Mouse (Mus musculus) left cerebral cortex, adult 8-10 months (tissue): ENCODE results near the gene Rxfp3. TPM values are rescaled to one million over a fixed set of nuclear protein-coding genes. Genes with fewer than 3 reads are reported as not detected.
A peak's percentile ranks its signal among the peaks of the same experiment; 100 is the strongest.

Experiments
- DNase-seq, 2 experiments: peaks; one replicate each; pipeline ENCODE4 v3.0.0; 2022; ENCODE audit warnings: low spot score in 2 of 2
- total RNA-seq, 4 experiments: library from RNA; stranded (reverse); gene quantifications; 2 replicates each; pipeline ENCODE4 v1.2.4; 2022

The Rxfp3 gene
- total RNA-seq, result 1 to 10 TPM; 1.8 to 3.2 (median 2.4) TPM

DNA sequence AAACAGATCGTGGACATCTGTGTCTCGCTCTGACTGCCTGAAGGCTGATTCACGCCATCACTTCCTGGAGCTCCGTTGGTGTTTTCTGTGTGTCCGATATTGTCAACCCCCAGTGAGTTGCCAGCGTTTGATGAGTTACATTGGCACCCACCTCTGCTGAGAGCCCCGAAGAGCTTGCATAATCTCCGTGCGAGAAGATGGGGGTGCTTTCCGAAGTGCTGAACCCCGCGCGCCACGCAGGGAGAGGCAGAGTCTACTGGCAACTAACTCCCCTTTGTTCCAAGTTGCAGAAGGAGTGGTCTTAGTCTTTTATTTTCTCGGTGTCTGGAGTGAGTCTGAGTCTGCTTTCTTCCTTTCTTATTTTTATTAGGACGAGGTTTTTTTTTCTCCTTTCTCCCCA is at the start of gene Rxfp3:
Gene Rxfp3 (minus strand): TSS at position 281 of the 400 bp plus-strand sequence.
- peak in 1 of 2 experiments; percentile 8 for DNase-seq

DNA sequence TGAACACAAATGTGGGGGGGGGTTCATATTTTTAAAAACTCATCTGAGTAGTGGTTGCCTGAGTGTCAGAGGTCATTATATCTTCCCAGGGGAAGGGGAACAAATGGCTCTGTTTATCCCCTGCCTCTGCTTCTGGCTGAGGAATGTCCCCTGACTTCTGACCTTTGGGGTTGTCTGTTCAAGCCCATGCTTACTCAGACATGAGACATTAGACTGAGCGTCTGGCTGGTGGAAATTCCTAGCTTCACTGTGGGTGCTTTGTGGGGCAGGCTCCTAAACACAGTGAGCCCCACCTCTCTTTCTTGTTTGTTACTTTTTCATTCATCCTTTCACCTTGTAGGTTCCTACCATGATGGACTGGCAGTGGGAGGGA is 47.2 kb upstream of the Rxfp3 start:
- no peak for DNase-seq

DNA sequence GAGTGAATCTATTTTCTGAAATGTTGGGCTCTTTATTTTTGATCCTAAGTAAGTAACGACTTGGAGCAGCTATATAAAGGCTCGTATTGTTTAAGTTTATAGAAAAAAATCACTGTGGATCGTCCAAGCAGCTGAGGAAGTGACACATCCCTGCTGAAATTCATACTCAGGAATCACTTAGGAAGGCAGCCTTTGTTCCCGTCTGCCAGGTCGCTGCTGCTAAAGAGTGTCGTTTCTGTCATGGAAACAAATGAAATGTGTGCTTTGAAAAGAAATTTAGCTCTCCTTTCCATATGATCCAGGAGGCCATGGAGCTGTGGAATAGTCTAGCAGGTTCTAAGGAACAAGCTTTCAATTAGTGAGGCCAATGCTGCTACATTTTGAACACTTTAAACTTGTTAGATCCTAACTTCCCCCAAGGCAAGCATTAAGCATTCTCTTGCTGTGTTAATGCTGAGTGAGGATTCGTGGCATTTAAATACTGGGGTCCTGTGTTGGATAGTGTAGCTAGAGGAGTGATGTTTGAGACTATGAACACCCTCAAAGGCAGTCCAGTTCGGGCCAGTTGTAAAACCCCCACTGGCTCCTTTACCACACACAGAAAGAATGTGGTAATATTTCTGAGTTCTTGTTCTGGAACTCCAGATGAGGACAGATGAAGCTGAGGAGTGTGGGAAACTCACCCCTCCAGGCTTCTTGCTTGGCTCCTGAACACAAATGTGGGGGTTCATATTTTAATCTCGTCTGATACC is 46.6 kb upstream of the Rxfp3 start:
- no peak for DNase-seq

DNA sequence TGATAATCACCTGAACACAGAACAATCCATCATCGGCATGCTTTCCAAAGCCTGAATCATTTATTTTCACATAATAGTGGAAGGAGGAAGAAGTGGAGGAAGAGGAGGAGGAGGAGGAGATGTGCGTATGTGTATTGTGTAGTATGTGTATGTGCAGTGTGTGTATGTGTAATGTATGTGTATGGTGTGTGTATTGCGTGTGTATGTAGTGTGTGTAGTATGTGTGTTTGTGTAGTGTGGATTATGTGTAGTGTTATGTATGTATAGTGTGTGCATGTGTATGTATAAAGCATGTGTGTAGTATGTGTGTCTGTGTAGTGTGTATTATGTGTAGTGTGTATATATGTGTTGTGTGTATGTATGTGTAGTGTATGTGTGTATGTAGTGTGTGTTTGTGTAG is 45.9 kb upstream of the Rxfp3 start:
- no peak for DNase-seq

DNA sequence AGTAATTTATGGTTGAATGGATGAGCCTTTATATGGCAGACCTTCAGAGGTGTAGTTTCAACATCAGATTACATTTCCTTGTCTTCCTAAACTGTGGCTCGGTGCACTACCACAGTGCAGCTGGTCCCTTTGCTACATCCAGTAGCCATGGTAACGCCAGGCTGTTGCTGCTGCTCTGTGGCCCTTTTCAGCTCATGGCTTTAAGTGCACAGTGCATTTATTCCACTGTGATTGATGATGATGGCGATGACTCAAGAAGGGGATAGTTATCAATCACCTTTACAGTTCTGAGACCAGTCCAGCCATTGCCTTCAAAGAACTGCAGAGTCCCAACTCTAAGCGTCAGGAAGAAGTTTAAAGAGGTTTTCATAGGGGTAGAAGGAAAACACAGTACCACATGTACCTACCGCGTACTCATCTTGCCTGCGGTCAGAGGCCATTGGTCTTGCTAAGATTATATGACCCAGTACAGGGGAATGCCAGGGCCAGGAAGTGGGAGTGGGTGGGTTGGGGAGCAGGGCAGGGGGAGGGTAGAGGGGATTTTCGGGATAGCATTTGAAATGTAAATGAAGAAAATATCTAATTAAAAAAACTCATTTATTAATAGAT is 45.3 kb upstream of the Rxfp3 start:
- no peak for DNase-seq

DNA sequence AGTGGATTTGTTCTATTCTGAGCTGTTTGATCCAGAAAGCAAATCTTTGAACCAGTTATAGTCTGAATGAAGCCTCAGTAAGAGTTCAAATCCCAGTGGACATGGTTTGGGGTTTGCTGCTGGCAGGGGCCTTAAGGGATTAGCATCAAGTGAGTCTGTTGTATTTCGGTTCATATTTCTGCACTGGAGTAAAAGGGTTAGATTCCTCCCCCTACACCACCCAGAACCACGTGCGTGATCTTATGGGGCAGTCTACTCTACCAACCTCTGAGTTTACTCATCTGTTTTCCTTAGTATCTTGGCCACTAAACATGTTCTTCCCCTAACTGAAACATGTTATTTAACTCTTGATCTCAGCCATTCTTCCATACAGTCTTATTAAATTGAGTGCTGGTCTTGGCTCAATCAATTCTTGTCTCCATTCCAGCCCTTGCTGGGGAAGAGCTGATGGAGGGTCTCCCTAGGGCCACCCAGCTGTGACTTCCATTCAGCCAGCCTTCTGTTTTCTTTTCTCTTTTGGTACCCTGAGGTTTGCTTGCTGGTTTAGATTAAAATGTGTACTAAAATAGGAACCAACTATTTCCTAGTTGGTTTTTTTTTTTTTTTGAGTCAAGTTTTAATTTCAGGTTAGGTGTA is 38.1 kb upstream of the Rxfp3 start:
- DNase-seq, result no peak

DNA sequence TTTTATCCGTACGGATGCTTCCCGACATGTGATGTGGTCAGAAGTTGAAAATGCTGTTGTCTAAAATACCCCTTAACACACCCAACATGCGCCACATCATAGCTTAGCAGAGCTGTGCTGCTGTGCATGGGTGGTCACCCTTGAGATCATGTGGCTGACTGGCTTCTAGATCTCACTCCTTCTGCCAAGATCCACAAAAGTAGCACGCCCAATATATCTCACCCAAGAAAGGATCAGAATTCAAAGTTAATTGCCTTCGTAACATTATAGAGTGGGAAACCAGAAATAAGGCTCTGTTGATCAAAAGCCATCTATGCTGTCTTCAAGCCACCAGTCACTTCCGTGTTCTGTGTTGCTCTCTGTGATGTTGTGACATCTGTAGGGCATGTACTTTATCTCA is 30.1 kb upstream of the Rxfp3 start:
- no peak for DNase-seq

DNA sequence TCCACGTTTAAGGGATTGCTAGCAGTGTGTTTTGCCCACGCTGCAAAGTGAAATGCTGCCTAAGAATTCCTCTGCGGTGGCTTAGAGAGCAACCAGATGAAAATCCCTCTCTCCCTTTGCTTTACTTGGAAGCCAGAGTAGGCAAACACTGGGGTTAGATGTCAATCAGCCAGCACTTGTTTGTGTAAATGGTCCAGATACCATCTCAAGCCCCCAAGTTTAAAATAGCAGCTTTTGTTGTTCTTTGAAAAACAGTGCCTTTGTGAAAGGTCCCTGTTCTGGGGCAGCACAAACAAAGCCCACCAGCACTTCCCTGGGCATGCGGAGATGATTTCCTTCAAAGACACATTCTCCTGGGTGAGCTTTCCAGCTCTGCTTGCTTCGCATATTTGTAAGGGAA is 28.5 kb upstream of the Rxfp3 start:
- no peak for DNase-seq

DNA sequence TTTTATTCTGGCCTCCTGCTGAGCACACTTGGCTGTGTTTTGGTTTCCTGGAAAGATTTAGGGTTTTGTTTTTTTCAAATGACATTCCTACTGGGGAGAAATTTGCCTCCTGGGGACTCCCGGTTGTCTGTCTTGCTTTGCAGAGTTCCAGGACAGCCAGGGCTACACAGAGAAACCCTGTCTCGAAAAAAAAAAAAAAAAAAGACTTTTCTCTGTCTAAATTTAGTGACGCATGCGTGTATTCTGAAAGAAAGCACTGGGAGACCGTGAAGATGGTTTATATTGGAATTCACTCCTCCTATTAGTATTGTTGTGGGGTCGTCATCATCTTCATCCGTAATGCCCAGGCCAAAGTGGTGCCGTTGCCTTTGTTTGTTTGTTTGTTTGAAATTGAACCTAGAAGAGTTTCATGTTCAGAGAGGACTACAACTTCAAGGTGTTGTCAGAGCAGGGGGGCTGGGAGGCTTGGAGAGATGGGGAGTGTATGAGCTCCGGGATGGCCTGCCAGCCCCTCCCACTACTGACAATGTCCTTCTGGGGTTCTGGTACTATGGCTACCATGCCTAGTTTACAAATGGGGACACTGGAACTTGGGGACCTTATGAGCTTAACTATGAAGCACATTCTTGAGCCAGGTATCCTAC is 27.9 kb upstream of the Rxfp3 start:
- no peak for DNase-seq

DNA sequence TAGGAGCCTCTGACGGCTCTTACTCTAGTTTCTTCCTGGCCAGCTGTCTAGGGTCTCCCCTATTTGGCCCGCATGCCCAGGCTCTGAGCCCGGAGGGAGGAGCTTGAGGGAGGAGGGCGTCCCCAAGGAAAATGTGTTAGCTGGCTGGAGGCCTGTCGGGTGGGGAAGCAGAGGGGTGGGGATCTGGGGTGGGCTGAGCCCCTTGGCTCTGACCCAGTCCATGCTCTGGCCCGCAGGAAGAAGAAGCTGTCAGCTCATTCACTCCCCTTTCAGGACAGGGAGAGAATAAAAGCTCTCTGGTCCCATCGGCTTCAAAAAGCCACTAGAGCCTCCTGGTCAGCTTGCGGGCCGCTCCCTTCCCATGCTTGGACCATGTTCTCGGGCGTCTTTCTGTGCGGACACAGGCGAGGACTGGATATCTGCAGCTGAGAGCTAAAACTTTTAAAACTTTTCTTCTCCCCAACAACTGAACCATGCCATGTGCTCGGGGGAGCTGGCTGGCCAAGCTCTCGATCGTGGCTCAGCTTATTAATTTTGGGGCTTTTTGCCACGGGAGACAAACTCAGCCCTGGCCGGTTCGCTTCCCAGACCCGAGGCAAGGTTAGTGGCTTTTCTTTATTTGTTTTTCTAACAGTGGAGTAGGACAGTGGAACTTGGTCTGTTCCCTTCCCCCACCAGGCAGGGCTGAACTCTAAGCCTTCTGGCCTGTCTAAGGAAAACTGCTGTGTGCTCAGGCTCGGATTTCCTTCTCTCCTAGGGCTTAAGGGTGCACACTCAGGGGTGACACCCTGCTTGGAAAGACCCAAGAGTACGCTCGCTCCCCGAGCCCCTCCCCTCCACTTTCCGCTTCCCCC is 27.0 kb upstream of the Rxfp3 start, which contains the start of gene Adamts12:
Gene Adamts12 (plus strand): TSS at position 233 of the 854 bp plus-strand sequence.
- no peak for DNase-seq

DNA sequence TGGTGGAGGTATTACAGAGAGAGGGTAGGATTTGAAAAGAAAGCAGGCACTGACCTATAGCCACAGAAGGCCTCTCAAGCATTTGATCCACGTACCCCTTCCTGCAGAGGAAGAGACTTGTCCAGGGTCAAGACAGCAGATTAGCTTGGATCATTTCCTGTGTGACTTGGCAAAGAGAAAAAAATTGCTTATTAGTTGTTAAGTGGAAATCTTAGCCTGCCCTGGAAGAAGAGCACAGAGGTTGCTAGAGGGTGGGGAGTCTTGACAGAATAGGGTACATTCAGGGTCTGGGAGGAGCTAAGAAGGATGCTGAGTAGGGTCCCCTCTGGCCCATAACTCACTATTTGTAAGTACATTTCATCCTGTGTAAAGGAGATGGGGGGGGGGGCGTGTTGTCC is 26.4 kb upstream of the Rxfp3 start:
- no peak for DNase-seq

DNA sequence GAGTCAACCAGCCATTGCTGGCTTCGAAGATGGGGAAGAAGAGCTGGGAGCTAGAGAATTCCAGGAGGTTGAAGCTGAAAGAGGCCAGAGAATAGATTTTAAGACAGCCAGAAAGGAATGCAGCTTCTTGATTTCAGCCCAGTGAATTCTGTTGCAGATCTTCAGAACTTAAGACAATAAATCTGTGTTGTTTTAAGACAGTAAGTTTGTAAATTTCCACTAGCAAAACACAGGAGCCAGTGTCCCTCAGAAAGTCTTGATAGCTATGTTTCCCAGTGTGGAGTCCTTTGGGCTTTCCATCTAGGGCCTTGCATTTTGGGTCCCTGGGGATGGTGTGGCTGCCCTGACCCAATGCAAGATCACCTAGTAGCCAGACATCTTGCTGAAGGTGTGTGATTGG is 25.1 kb upstream of the Rxfp3 start:
- DNase-seq, result no peak

DNA sequence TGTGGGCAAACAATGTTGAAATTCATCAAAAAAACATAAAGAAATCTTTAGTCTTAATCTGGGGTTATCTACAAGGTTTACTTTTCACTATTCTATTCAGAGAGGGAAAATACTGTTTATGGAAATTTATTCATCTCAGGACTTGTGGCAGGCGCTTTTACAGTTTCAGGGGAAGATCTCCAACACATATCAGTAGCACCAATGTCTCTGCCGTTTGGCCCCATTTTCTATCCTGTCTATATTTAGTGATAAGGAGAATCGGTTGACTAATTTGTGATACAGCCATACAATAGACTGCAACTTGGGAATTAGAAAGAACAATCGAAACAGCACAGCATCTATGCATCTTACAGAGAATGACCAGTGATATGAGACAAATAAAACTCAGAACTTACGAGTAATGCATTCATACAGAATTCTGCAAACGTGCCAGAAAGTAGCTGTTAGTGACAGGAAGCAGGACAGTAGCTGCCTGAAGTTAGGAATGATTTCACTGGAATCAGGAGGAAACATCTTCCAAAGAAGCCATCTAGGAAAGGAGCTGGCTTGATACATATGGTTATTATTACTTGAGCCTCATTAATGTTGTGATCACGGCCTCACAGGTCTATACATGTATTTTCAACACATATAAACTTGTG is 16.8 kb upstream of the Rxfp3 start:
- no peak for DNase-seq

DNA sequence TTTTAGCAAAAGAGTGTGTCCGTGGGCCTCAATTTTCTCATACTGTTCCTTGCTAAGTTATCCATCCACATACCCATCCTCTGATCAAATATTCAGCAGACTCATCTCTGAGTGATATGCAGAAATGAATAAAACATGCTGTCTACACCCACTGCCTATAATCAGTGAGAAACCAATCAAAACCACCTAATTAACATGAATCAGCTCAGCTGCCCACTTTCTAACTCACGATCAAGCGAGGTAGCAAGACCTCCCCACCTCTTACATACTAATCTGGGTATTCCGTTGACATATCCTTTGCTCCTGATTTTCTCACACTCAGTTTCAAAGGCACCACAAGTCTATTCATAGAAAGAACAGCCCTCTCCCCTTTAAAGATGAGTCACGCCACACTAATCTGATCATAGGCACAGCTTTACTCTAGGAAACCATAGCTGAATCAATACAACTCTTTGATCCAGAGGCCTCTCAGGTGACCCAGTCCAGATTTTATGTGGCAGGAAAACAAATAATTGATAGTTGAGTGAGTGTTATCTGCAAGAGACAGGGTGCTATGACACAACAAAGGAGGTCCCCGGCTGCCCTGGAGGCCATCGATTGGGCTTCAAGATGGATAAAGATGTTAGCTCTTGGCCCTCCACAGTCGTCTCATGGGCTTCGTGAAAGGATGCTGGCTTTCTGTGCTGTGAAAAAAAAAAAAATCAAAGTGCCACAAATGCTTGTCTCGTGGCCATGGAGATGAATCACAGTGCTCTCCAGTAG is 16.1 kb upstream of the Rxfp3 start:
- DNase-seq, result no peak

DNA sequence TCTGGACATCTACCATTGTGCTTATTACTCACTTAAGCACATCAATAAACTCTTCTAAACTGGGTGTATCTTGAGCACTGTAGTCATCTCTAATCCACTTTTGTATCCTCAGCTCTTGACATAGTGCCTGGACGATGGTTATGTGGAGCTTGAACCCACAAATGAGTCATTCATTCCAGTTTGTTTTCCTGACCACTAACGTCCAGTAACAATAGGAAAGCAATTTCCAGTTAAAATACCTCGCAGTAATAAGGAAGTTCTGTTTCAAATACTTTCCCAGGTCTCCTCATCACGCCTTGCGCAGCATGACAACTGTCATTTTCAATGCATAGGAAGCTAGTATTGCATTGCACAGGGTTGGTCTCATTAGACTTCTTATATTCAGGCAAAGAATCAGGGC is 5.0 kb upstream of the Rxfp3 start:
- no peak for DNase-seq

DNA sequence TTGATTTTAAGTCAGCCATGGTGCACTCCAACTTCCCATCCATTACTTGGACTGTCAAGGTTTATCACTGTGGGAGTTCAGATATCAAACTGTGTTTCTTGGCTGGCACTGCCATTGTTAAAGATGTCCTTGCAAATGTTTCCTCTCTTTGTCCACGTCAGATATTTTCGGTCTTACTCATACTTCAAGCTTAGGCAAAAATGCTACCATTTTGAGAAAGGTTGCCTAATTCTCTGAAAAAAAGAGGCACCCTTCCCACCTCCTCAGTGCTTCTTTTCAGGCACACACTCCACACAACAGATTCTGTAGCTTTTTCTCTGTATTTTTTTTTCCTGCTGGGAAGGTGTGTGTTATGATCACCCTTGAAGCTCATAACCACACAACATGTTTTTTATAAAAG is 3.4 kb upstream of the Rxfp3 start:
- no peak for DNase-seq

DNA sequence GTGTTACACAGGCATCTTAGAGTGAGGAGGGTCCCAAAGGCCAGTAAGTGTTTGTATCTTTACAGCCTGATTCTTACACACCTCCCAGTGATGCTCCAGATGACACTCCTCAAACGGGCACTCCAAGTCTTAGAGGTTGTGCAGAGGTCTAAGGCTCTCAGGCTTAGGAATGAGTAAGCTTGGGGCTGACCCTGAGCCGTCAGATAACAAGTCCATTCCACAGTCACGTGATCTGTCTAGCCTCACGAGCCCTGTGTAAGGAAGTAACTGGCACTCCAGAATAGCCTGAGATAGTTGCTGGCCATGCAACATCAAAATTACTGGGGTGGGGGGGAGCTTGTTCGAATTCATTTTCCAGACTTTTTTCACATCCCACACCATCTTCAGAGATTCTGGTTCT is 2.3 kb upstream of the Rxfp3 start:
- DNase-seq, result no peak

DNA sequence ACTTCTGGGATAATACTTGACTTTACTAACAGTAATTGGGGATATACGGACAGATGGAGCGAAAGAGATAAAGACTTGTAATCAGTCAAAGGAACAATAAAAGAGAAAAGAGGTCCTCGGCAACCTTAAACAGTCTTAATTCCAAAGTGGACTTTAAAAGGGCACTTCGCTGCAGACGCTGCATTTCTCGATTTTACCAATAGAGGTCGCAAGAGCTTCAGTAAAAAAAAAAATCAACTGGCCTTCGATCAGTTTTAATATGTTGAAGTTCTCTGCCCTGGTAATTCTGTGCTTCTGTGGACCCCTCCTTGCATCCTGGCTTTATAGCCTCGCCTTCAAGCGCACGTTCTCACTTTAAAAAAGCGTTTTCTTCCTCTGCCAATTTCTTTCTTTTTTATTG is 685 bp upstream of the Rxfp3 start:
- peak in 1 of 2 experiments; percentile 18 for DNase-seq

DNA sequence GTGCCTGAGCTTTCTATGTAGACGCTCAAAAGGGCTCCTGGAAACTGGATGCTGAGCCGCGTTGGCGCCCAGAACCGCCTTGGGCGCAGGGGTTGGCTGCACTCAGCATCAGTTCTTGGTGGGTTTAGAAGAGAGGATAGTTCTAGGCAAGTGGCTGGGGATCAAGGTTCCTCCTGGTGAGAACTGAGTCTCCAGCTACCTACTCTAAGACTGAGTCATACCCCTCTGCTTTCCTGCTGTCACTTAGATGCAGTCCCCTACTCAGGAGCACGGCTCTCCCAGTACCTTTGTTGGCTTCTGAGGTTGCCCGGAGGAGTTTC is 455 bp downstream of the Rxfp3 start:
- peak in 1 of 2 experiments; percentile 14 for DNase-seq
